Mouse (Mus musculus) left cerebral cortex, postnatal 14 days (tissue): ENCODE data around the gene Anapc16. TPM values are rescaled to one million over a fixed set of nuclear protein-coding genes. Genes with fewer than 3 reads are reported as not detected.

Experiments used
- DNase-seq, 2 experiments: peaks; one replicate each; pipeline ENCODE4 v3.0.0; 2021 to 2022; ENCODE audit warnings: low spot score in 2 of 2, mixed read lengths in 1 of 2
- intact Hi-C: fragments of 180-260 bp; cut with DNase I; formaldehyde crosslinking; loops from one replicate; pipeline ENCODE4 v1.15.1; 2025
- long read RNA-seq, 2 experiments: library from polyadenylated mRNA; stranded (forward); transcript quantifications; one replicate each; pipeline ENCODE4 v2.0.0; 2021
- total RNA-seq, 2 experiments: library from RNA; stranded (reverse); gene quantifications; 2 replicates each; pipeline ENCODE4 v1.2.3; 2021

Anapc16 gene
- 10 to 100 TPM; 60.8 to 67.3 TPM for total RNA-seq
- long read RNA-seq, experiment 1, transcript Anapc16-204 (4 exons, 1,852 nt): major isoform, 53 of 63 reads
- long read RNA-seq, experiment 1, partial matches to known transcripts: 0 of 63 reads
- long read RNA-seq, experiment 1, other reads (novel, unspliced or antisense): 3 of 63 reads
- long read RNA-seq, experiment 2, transcript Anapc16-204 (4 exons, 1,852 nt): major isoform, 45 of 51 reads
- long read RNA-seq, experiment 2, partial matches to known transcripts: 0 of 51 reads
- long read RNA-seq, experiment 2, other reads (novel, unspliced or antisense): 1 of 51 reads

DNA sequence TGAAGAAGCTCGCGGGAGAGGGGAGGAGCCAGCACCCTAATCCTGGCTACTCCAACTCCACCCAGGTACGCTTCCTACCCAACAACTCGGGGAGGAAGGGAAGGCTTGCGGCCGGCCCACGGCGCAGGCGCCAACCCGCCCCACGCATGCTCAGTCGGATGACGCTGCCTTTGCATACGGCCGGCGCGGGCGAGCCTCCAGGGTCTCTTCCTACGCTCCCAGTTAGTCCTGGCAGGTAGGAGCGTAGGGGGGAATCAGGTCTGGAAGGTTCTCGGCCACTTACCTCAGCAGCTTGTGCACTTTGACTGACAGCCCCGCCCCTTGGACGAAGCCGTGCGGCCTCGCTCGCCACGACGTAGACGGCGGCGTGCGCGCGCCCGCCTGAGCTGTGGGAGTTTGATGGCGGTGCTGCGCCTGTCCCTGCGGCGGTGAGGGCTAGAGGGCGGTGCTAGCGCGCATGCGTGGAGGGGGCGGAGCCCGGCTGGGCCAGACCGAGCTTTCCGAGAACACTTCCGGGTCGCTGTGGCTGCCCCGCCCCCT is at the start of gene Anapc16, which contains the start of gene Ascc1:
Gene Anapc16 (minus strand): TSS at position 463 of the 540 bp plus-strand sequence.
Gene Ascc1 (plus strand): TSS at position 133 of the 540 bp plus-strand sequence.
- DNase-seq: peak; percentile 96 to 98

DNA sequence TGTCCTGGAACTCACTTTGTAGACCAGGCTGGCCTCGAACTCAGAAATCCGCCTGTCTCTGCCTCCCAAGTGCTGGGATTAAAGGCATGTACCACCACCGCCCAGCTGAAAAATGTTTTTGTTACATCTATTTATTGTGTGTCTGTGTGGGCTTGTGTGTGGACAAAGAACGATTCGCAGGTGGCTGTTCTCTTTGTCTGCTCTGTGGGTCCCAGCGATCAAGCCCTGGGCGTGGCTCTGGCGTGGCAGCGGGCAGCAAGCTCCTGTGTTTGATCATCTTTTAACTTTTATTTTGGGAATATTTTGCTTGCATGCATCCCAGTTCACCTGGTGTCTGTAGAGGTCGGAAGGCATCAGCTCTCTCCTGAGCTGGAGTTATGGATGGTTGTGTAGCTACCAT is 47.6 kb upstream of the Anapc16 start:
- intact Hi-C loops: no loop called here
- no peak for DNase-seq

More for the DNA sequence above, at the start of gene Anapc16, which contains the start of gene Ascc1:
- intact Hi-C loops: loop anchor here (5.0 kb wide), 2 partner anchors 105 to 110 kb away; partner anchors contain the start of gene Spock2

DNA sequence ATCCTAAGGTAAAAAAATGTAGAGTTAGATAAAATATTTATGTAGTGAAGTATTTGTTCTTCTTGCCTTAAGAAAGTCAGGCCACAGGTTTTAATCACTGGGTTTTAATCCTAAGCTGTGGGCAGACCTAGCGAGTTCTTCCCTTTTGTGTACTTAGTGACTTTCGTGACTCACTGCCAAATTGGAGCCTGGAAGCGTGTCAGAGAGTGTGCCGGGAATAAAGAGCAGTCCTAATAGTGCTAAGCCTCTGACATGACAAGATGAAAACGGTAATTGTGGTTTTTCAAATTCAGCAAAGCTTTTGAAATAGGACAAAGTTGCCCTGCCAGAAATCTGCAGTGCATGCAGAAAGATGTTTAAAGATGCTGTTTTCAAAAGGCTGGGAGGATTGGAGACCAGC is 43.8 kb upstream of the Anapc16 start:
- intact Hi-C loops: no loop called here
- DNase-seq: peak in 1 of 2 experiments; percentile 47

DNA sequence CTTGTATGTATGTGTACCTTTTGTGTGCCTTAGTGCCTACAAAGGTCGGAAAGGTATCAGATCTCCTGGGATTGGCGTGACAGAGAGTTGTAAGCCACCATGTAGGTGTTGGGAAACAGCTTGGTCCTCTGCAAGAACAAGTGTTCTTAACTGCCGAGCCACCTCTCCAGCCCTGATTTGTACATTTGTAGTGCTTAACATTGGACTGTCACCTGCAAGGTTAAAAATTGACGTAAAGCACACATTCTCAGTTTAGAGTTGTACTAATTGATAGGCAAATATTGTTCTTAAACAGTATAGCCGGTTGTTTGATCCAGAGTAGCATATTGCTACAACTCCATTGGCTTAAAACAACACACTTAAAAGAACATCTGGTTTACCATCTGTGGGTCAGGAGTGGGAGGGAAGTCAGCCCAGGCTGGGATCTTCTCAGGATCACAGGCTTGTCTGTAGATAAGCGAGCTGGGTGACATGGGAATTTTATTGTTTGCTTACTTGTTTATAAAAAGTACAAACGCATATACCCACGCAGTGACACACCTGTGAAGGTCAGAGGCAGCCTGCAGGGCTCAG is 39.5 kb upstream of the Anapc16 start:
- intact Hi-C loops: no loop called here
- DNase-seq: no peak

DNA sequence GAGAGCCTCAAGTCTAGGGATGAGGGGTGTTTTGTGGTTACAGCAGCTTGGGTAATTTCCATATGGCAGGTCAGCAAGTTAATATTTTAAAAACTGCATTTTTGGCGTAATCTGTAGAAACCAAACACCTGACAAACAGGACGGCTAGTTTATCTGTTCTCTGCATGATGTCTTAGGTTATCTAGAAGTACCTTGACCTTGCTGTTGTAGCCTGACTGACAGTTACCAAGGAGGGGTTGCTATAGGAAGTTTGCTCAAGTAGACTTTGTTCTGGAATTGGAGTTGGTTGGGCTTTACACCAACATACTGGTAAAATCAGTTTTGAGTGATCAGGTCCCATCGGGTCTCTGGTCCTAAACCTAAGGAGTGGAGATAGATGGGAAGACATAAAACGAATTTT is 32.8 kb upstream of the Anapc16 start:
- no peak for DNase-seq
- intact Hi-C loops: no loop called here

DNA sequence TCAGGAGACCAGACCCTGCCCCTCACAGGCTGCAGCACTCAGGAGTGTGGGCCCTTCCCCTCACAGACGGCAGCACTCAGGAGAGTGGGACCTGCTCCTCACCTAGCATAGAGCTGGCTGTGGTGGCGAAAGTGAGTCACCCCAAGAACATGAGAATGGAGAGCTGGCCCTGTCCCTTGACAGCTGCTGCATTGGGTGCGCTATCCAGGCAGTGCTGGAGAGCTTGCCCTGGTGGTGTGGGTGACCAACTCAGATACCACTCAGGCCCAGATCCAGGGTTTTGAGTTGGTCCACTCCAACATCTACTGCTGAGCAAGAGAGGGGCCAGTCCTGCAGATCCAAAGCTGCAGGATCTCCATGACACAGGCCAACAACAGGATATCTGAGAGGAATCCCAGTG is 31.7 kb upstream of the Anapc16 start:
- no peak for DNase-seq
- intact Hi-C loops: no loop called here

DNA sequence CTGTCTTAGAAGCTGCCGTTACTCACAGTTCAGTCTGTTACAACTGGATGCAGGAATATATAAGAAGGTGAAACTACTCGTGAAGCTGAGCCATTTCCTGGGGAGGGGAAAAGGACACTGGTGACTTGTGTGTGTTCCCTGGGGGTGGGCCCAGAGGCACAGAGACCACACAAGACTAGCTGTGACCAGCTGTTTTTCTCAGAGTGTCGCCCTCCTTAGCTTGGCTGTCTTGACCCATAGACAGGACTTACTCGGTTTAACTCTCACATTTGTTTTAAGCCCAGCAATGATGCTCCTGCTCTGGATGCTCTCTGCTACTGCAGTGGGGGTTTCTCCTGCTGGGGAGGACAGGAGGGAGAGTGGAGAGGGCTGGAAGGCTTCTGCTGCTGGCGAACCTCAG is 30.1 kb upstream of the Anapc16 start:
- intact Hi-C loops: no loop called here
- no peak for DNase-seq

DNA sequence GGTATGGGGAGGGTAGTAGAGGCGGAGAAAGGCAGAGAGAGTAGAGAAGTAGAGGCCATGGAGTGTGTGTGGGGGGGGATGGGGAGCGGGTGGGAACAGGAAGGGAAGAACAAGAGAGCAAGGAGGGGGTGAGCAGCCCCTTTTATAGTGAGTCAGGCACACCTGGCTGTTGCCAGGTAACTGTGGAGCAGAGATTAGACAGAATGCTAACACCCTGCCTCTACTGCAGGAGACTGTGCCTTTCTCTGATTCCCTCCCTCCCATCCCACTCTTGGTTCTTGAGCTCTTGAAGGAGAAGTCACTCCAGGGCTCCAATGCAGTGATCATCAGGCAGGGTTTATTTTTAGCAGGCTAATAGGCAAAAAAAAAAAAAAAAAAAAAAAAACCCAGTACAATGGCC is 29.7 kb upstream of the Anapc16 start:
- DNase-seq: no peak
- intact Hi-C loops: no loop called here

DNA sequence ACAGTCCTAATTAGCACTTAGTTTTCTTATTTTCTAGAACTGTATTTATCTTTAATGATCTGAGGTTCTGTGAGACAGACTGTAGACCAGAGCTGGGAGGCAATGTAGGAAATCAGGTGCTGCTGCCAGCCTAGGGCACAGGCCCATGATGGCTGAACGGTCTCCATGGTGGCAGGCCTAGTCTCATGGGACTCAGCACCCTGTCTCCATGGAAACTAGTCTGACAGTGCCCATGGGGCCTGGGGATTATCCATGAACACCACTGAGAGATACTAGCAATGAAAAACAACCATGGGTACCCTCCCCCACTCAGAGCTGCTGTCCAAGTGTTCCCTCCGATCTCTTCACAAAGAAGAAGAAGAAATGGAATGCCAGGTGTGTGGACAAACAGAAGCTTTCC is 29.1 kb upstream of the Anapc16 start:
- intact Hi-C loops: no loop called here
- no peak for DNase-seq

DNA sequence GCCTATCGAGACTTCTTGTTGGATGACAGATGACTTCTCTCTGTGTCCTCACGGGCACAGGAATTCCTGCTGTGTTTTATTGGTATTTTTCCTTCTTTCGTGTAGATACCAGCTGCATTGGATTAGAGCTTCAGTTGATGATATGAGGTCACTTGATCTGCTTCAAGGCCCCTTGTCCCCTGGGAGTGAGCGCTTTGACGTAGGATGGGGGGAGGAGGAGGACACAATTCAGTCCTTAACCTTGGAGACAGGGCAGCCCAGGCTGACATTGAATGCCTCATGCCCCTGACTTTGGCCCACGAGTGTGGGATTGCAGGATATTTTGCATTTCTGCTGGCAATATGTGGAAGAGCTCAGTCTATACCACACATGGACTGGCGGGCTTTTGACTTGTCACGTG is 28.6 kb upstream of the Anapc16 start:
- intact Hi-C loops: no loop called here
- no peak for DNase-seq

DNA sequence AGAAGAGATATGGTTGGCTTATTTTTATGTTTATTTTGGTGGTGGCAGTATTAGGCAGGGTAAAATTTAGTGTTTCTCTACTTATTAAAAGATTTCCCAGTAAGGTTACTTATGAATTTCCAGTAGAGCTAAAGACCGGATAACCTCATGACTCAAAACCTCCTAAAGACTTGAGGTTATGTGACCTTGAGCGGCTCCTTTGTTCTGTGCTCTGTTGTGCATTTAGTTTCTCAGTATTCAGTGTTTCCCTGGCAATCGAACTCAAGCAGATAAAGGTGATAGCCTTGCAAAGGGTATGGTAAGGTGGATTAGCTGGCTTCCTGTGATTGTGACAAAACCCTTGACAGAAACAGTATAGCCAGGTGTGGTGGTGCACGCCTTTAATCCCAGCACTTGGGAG is 26.5 kb upstream of the Anapc16 start:
- DNase-seq: no peak
- intact Hi-C loops: no loop called here

DNA sequence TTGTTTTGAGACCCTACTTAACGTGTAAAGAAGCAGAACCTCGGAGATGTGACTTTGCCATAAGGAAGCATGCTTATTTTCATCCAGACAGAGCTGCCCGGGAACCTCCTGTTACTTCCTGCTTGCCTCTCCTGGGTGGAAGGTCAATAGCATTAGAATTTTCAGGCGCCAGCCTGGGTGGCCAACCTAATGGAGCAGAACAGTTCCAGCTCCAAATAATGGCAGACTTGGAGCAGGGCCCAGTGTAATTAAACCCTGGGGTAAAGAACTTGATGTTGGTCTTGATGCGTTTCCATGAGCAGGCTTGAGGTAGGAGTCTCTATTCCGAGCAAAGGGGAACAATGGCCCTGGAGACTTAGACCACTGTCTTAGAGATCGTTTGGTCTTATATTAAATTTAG is 26.0 kb upstream of the Anapc16 start:
- intact Hi-C loops: no loop called here
- no peak for DNase-seq

DNA sequence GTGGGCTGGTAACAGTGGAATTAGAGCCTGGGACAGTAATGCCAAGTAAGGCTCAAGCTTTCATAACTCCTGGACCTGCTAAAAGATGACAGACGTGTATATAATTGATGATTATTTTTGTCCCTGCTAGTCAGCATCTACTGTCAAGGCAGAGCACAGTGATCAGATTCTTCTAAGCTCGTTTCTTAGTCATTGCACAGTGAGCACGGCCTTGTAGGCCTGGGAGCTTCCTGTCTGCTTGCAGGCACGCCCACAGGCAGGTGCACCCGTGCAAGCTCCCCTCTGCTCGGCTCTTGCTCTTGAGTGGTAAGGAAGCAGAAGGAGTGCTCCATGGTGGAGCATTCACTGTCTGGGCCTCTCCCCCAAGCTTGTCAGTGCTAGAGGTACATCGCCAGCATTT is 25.2 kb upstream of the Anapc16 start:
- intact Hi-C loops: no loop called here

DNA sequence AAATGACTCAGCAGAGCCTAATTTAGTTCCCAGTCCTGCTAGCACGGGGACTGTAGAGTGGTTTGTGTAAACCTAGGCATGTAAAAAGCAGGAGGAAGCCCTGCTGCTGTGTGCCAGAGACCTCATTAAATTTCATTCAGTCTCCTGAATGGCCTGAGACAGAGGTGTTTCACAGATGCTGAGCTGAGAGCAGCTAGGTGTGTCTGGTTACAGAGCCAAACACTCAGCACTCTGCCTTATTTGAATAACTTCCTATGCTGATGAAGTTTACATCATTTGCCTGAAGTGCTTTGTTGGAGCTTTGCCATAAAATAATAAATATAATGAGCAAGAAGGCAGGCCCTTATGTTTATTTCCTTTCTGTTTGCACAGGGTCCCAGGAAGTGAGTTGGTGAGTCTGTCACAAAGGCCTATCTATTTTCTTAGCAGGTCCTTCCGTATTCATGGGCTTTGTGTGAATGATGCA is 24.7 kb upstream of the Anapc16 start:
- DNase-seq: no peak
- intact Hi-C loops: no loop called here

More for the DNA sequence above, 25.2 kb upstream of the Anapc16 start:
- DNase-seq: no peak

DNA sequence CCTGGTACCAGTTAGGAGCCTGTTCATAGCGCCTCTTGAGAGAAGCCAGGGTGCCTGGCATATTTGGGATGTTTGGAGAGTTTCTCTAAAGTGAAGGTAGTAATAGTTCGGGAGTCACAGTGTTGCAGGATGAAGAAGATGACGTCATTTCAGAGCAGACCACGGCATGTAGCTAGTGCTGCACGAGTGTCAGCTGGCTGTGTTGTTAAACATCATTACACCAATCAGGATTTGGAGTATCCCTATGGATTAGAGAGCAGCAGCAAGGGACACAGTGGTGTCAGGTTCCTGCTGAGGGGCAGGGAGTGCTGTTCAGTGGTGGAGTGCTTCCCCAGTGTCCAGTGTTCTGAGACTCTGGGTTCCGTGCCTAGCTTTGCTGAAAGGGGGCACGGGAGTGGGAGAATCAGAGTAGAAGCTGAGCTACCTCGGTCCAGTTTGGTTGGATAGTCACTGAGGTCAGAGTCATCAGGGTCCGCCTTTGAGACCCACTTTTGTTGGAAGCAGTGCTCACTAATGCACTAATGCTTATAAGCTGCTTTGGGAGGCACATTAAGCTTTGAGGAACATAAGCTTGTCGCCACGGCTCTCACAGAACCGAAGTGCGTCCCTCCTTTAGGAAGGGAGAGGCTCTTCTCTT is 23.9 kb upstream of the Anapc16 start:
- DNase-seq: no peak
- intact Hi-C loops: no loop called here

DNA sequence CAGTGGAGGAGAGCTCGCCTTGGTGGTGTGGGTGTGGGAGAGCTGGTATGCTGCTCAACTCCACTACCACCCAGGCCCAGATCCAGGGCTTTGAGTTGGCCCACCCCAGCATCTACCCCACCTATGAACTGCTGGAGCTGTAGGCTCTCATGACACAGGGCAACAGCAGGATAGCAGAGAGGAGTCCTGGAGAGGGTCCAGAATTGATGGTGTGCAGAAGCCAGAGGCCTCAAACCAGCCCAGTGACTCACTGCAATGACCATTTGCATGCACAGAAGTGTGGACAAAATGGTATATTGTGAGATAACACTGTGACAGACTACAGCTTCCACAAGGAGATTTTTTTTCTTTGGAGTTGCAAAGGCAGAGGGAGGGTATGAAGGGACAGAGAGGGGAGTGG is 20.8 kb upstream of the Anapc16 start:
- no peak for DNase-seq
- intact Hi-C loops: loop anchor here (5.0 kb wide), 1 partner anchor 39 kb away; no protein-coding TSS in a partner anchor

DNA sequence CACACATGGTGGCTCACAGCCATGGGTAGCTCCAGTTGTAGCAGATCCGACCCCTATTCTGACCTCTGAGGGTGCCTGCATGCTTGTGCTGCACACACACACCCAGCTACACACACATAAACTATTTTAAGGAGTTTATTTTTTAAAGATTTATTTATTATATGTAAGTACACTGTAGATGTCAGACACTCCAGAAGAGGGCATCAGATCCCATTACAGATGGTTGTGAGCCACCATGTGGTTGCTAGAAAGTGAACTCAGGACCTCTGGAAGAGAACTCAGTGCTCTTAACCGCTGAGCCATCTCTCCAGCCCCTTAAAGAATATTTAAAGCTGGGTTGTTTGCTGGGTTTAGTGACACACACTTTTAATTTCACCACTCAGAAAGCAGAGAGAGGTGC is 16.4 kb upstream of the Anapc16 start:
- intact Hi-C loops: no loop called here
- DNase-seq: no peak

DNA sequence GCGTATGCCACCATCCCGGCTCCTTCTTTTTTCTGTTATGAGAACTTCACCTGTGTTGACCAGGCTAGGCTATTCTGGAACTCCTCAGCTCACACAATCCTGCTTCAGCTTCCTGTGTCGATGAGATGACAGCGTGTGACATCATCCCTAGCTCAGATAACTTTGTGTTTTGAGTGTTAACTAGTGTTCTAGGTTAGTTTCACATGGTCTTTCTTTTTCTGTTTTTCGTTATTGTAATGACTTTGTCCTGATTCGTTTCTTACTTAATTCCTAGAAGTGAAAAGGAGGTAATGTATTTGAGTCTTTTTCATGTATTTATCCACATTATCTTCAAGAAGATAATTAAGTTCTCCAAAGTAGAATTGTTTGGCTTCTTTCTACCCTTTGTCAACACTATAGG is 13.3 kb upstream of the Anapc16 start:
- intact Hi-C loops: no loop called here
- DNase-seq: no peak

DNA sequence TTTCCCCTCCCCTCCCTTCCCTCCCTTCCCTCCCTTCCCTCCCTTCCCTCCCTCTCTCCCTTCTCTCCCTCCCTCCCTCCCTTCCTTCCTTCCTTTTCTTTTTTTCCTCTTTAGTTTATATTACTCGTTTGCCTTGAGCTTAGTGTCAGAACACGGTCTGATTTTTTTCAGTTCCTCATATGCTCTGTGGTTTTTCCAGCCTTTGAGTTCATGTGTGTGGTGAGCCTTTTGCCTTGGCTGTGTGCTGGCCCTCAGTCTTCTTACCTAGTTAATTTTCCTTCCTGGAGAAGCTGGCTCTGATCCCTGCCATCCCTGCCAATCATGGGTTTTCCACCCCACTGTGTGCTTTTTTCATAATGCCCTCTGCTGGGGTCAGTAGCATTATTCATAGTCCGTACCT is 6.2 kb upstream of the Anapc16 start:
- intact Hi-C loops: no loop called here

DNA sequence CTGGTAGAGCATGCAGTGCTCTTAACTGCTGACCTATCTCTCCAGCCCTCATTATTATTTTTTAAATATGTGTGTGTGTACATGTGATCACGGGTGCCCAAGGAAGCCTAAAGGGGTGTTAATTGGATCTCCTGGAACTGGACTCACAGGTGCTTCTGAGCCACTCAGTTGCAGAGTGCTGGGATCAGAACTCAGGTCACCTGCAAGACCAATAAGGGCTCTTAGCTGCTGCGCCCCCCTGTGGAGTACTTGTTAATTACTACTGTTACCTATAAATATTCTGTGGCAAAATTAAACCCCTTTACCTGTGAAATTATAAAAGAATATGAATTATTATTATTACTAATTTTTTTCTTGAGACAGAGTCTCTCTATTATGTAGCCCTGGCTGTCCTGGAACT is 2.3 kb upstream of the Anapc16 start:
- intact Hi-C loops: no loop called here
- no peak for DNase-seq

More for the DNA sequence above, 6.2 kb upstream of the Anapc16 start:
- DNase-seq: no peak
